Mouse (Mus musculus) natural killer cell, adult 2 months (primary cell): ENCODE results near the gene Zap70.

Source experiments
- DNase-seq, 2 experiments: peaks; one replicate each; pipeline ENCODE4 v3.0.0; 2022; ENCODE audit warnings: low spot score in 2 of 2

Zap70 gene

DNA sequence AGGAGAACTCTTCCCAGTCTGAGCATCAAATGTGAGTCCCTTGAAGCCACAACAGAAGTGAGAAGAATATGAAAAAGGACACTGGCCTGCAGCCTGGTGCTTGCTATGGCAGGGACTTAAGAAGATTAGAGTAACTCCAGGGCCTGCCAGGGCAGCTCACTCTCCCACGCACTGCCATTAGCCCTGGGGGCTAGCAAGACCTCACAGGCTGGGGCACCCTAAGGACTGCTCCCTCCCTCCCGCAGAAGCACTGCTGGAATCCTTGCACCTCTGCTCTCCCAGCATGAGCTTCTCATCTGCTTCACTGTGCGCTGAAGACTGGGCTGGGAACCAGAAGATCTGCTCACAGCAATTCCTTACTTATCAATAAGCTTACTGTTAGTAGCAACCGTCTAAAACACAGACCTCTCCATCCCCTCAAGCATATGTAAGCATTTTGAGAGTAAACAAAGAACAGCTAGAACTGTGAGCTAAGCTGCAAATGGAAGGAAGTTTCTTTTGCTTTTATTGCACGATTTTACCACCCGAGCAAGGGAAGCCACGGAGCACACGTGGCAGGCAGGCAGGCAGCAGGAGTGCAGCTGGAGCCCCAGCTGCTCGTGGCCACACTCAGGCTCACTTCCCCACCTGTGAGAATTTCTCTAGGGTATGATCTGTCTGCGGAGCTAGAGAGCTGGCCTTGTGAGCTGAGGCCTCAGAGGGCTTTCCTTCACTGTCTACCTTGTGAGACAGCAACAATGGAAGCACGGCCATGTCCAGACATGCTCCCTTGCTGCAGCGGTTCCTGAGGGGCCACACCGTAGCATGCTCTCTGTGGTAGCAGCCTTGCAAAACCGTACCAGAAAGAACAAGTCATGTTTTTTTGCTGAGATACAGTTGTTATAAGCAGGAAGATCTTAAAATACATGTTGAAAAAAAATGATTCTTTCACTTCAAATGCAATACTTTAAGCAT lies 69.6 kb downstream of the Zap70 start:
- DNase-seq = no peak
